Comparison of ENCODE assay signal across 15 mouse cellular contexts in the genomic region with DNA sequence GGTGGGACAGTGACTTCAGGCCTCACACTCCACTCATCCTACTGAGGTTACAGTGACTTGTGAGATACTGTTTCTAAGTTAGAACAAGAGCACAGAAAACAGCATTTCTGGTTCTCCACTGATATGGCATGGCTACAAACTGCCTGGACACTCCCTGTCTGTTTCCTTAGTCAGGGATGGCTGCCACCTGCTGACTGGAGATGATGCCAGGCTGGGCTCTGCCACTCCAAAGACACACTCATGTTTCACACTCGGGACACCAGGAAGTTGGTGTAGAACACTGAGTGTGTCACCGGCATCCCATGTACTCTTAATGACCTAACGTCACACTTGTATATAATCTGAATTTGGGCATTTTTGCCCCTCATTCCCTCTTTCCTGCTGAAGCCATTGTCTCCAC. TPM values are rescaled to one million over a fixed set of nuclear protein-coding genes. Genes with fewer than 3 reads are reported as not detected.
DNase-seq lines count a peak whose midpoint lies in the region; ATAC-seq and TF ChIP-seq lines count a peak whose summit lies in the region.
"Had no signal": no experiment of that assay in that cellular context is flagged by ENCODE, and none has a peak within 500 bp of the region (broad histone marks: within the 10 kb centered on the region; RNA-seq: fewer than 3 reads in every experiment).

No protein-coding gene starts in this region.

- H3K9me3 ChIP-seq in forebrain, embryonic 10.5 days = no peaks in the 10 kb centered on the region
- H3K9me3 ChIP-seq in forebrain, embryonic 12.5 days = no peaks in the 10 kb centered on the region
- H3K9me3 ChIP-seq in hindbrain, embryonic 10.5 days = no peaks in the 10 kb centered on the region
- no peaks in the 10 kb centered on the region for H3K9me3 ChIP-seq in hindbrain, embryonic 12.5 days (replicated peaks)
- no peaks in the 10 kb centered on the region for H3K9me3 ChIP-seq in intestine, embryonic 16.5 days (ENCODE audit: control insufficient read depth, low read length)
- no peaks in the 10 kb centered on the region for H3K9me3 ChIP-seq in midbrain, embryonic 14.5 days (ENCODE audit: control insufficient read depth, low read length)
- H3K9me3 ChIP-seq: embryonic facial prominence, embryonic 10.5 days; forebrain, embryonic 15.5 days; midbrain, embryonic 15.5 days had no signal

- no peaks in the 10 kb centered on the region for H3K27me3 ChIP-seq in forebrain, embryonic 10.5 days (ENCODE audit: poor library complexity, severe bottlenecking)
- no peaks in the 10 kb centered on the region for H3K27me3 ChIP-seq in forebrain, embryonic 12.5 days
- H3K27me3 ChIP-seq in hindbrain, embryonic 10.5 days (ENCODE audit: insufficient read depth, poor library complexity, severe bottlenecking) = no peaks in the 10 kb centered on the region
- no peaks in the 10 kb centered on the region for H3K27me3 ChIP-seq in hindbrain, embryonic 12.5 days
- H3K27me3 ChIP-seq in intestine, embryonic 16.5 days (replicated peaks; ENCODE audit: control insufficient read depth, insufficient read depth, low read length) = no peaks in the 10 kb centered on the region
- H3K27me3 ChIP-seq in midbrain, embryonic 14.5 days (ENCODE audit: control insufficient read depth, insufficient read depth, low read length) = no peaks in the 10 kb centered on the region
- H3K27me3 ChIP-seq: CH12.LX; forebrain, embryonic 15.5 days; midbrain, embryonic 15.5 days had no signal

- ATAC-seq in forebrain, embryonic 12.5 days (ENCODE audit: low FRiP score) = no peak
- ATAC-seq in hindbrain, embryonic 12.5 days (ENCODE audit: low FRiP score) = no peak
- ATAC-seq in intestine, embryonic 16.5 days = peak; percentile 31
- ATAC-seq in midbrain, embryonic 14.5 days (ENCODE audit: low FRiP score, low TSS enrichment) = no peak
- ATAC-seq: forebrain, embryonic 15.5 days; liver, postnatal 0 days; midbrain, embryonic 15.5 days had no signal

- H3K9ac ChIP-seq in forebrain, embryonic 12.5 days = no peak overlapping the region
- H3K9ac ChIP-seq in hindbrain, embryonic 12.5 days = no peak overlapping the region
- 0 out of 2 replicates have a peak overlapping the region, but pooled peaks have one; percentile 15 for H3K9ac ChIP-seq in intestine, embryonic 16.5 days (ENCODE audit: low read depth, low read length)
- no peak overlapping the region for H3K9ac ChIP-seq in midbrain, embryonic 14.5 days (replicated peaks; ENCODE audit: low read length)
- H3K9ac ChIP-seq: forebrain, embryonic 15.5 days; liver, postnatal 0 days; midbrain, embryonic 15.5 days had no signal

- TF ChIP-seq CTCF in layer of hippocampus, adult 2 months (conservative IDR thresholded peaks at IDR 0.05) = peak; percentile 53

- no peak for DNase-seq in forebrain, embryonic 10.5 days (ENCODE audit: extremely low spot score, low spot score)
- DNase-seq in hindbrain, embryonic 10.5 days (ENCODE audit: low spot score) = no peak
- DNase-seq in layer of hippocampus, adult 2 months (ENCODE audit: low spot score in 2 of 2) = no peak
- DNase-seq in layer of hippocampus, adult 9-10 months (ENCODE audit: low spot score) = no peak
- no peak for DNase-seq in midbrain, embryonic 14.5 days
- DNase-seq: liver; liver, postnatal 0 days; retina, postnatal 1 day had no signal

- H3K4me2 ChIP-seq in forebrain, embryonic 12.5 days = no peak overlapping the region
- no peak overlapping the region for H3K4me2 ChIP-seq in hindbrain, embryonic 12.5 days (replicated peaks)
- no peak overlapping the region for H3K4me2 ChIP-seq in intestine, embryonic 16.5 days (ENCODE audit: low read depth, low read length)
- H3K4me2 ChIP-seq in midbrain, embryonic 14.5 days (ENCODE audit: low read length) = no peak overlapping the region
- H3K4me2 ChIP-seq: forebrain, embryonic 15.5 days; midbrain, embryonic 15.5 days had no signal

- 0 out of 2 replicates have a peak overlapping the region, but pooled peaks have one; percentile 60 for H3K27ac ChIP-seq in forebrain, embryonic 10.5 days
- no peak overlapping the region for H3K27ac ChIP-seq in forebrain, embryonic 12.5 days
- peak overlapping the region; percentile 30; the same call in 1 of the 2 replicates for H3K27ac ChIP-seq in hindbrain, embryonic 10.5 days
- H3K27ac ChIP-seq in hindbrain, embryonic 12.5 days = no peak overlapping the region
- H3K27ac ChIP-seq in layer of hippocampus, adult 2 months = no peak overlapping the region
- peak overlapping the region; percentile 72 for H3K27ac ChIP-seq in intestine, embryonic 16.5 days (ENCODE audit: low read length)
- H3K27ac ChIP-seq in midbrain, embryonic 14.5 days (replicated peaks; ENCODE audit: low read depth, low read length) = no peak overlapping the region
- H3K27ac ChIP-seq: embryonic facial prominence, embryonic 10.5 days; forebrain, embryonic 15.5 days; midbrain, embryonic 15.5 days had no signal

- H3K36me3 ChIP-seq in forebrain, embryonic 10.5 days (replicated peaks) = no peaks in the 10 kb centered on the region
- no peaks in the 10 kb centered on the region for H3K36me3 ChIP-seq in forebrain, embryonic 12.5 days (replicated peaks)
- H3K36me3 ChIP-seq in hindbrain, embryonic 10.5 days = no peaks in the 10 kb centered on the region
- no peaks in the 10 kb centered on the region for H3K36me3 ChIP-seq in hindbrain, embryonic 12.5 days
- no peaks in the 10 kb centered on the region for H3K36me3 ChIP-seq in intestine, embryonic 16.5 days (ENCODE audit: control insufficient read depth, insufficient read depth, low read length)
- H3K36me3 ChIP-seq in midbrain, embryonic 14.5 days (ENCODE audit: control insufficient read depth, insufficient read depth, low read length) = no peaks in the 10 kb centered on the region
- H3K36me3 ChIP-seq: embryonic facial prominence, embryonic 10.5 days; forebrain, embryonic 15.5 days; midbrain, embryonic 15.5 days had no signal

- peaks cover 51% of the 10 kb centered on the region for H3K4me1 ChIP-seq in forebrain, embryonic 10.5 days
- H3K4me1 ChIP-seq in forebrain, embryonic 12.5 days = peaks cover 28% of the 10 kb centered on the region
- peaks cover 46% of the 10 kb centered on the region for H3K4me1 ChIP-seq in hindbrain, embryonic 10.5 days (replicated peaks)
- peaks cover 29% of the 10 kb centered on the region for H3K4me1 ChIP-seq in hindbrain, embryonic 12.5 days
- peaks cover 34% of the 10 kb centered on the region for H3K4me1 ChIP-seq in intestine, embryonic 16.5 days (ENCODE audit: control insufficient read depth, insufficient read depth, low read length)
- H3K4me1 ChIP-seq in midbrain, embryonic 14.5 days (ENCODE audit: control insufficient read depth, insufficient read depth, low read length) = peaks cover 20% of the 10 kb centered on the region; the same call in 1 of the 2 replicates

- no peak overlapping the region for H3K4me3 ChIP-seq in forebrain, embryonic 10.5 days
- no peak overlapping the region for H3K4me3 ChIP-seq in forebrain, embryonic 12.5 days (replicated peaks)
- H3K4me3 ChIP-seq in hindbrain, embryonic 10.5 days = no peak overlapping the region
- no peak overlapping the region for H3K4me3 ChIP-seq in hindbrain, embryonic 12.5 days
- H3K4me3 ChIP-seq in layer of hippocampus, adult 2 months = no peak overlapping the region
- no peak overlapping the region for H3K4me3 ChIP-seq in intestine, embryonic 16.5 days (ENCODE audit: low read length)
- H3K4me3 ChIP-seq in midbrain, embryonic 14.5 days (replicated peaks; ENCODE audit: low read depth, low read length) = no peak overlapping the region
- H3K4me3 ChIP-seq: embryonic facial prominence, embryonic 10.5 days; forebrain, embryonic 15.5 days; midbrain, embryonic 15.5 days had no signal

- WGBS in forebrain, embryonic 10.5 days = 83% methylated on average over 3 of the region's 3 CpGs
- WGBS in forebrain, embryonic 12.5 days = 80% methylated on average over 3 of the region's 3 CpGs
- WGBS in hindbrain, embryonic 10.5 days = 66% methylated on average over 3 of the region's 3 CpGs
- WGBS in hindbrain, embryonic 12.5 days = 69% methylated on average over 3 of the region's 3 CpGs
- 83% methylated on average over 3 of the region's 3 CpGs for WGBS in intestine, embryonic 16.5 days
- WGBS in midbrain, embryonic 14.5 days = 85% methylated on average over 3 of the region's 3 CpGs

RNA-seq across cellular contexts. Expression of gene Sipa1l2, which starts 22.3 kb away (rescaled TPM):
- 13.1 and 15.4 TPM in 2 replicates for polyA plus RNA-seq in forebrain, embryonic 10.5 days (2016; fragmentation: Nextera tagmentation; extraction: Ambion mirVana)
- 33.2 and 37.2 TPM in 2 replicates for polyA plus RNA-seq in forebrain, embryonic 12.5 days (2016; fragmentation: Nextera tagmentation; extraction: Ambion mirVana)
- polyA plus RNA-seq in hindbrain, embryonic 10.5 days (2016; fragmentation: Nextera tagmentation; extraction: Ambion mirVana) = 13.9 and 20.1 TPM in 2 replicates
- 36.4 and 37.5 TPM in 2 replicates for polyA plus RNA-seq in hindbrain, embryonic 12.5 days (2016; fragmentation: Nextera tagmentation; extraction: Ambion mirVana)
- 10 to 100 TPM; 69.5 to 72.1 TPM for total RNA-seq in layer of hippocampus, adult 2 months (2021)
- polyA plus RNA-seq in intestine, embryonic 16.5 days (2015; fragmentation: Nextera tagmentation; extraction: Ambion mirVana) = 4.9 and 6.8 TPM in 2 replicates
- polyA plus RNA-seq in midbrain, embryonic 14.5 days (2014; fragmentation: Nextera tagmentation; extraction: Ambion mirVana) = 16.4 and 25.1 TPM in 2 replicates

Comparison
In these comparisons a context has a peak if more than half of its experiments do, and no peak if none do; other contexts are left out.
1. H3K27ac ChIP-seq: peak in forebrain, embryonic 10.5 days (single experiment), hindbrain, embryonic 10.5 days (single experiment) and intestine, embryonic 16.5 days (single experiment); none in forebrain, embryonic 12.5 days (single experiment), hindbrain, embryonic 12.5 days (single experiment), layer of hippocampus, adult 2 months (single experiment) and midbrain, embryonic 14.5 days (single experiment).